Mouse (Mus musculus) NIH3T3 (cell line): ENCODE measurements around the gene Ube2b.

Experiments used
- DNase-seq: peaks from one replicate; pipeline ENCODE4 v3.0.0-alpha.2; 2012; ENCODE audit warnings: low read depth

Gene Ube2b

GRCm38 (mm10) chr11:52000290-52000962, at the start of gene Ube2b:
Gene Ube2b (minus strand): TSS chr11:52000762.
- peak; percentile 99 for DNase-seq

GRCm38 (mm10) chr11:52046446-52047165, 46.0 kb upstream of the Ube2b start:
- peak; percentile 51 for DNase-seq

GRCm38 (mm10) chr11:52044156-52044555, 43.6 kb upstream of the Ube2b start:
- no peak for DNase-seq

- peak; percentile 63 for DNase-seq
These were observed 42.7 kb upstream of the Ube2b start for GRCm38 (mm10) chr11:52043224-52043623.

- DNase-seq: no peak
These were observed 37.1 kb upstream of the Ube2b start for GRCm38 (mm10) chr11:52037659-52038058.

- DNase-seq: no peak
These were observed 35.3 kb upstream of the Ube2b start for GRCm38 (mm10) chr11:52035905-52036304.

GRCm38 (mm10) chr11:52033953-52034352, 33.4 kb upstream of the Ube2b start:
- DNase-seq: no peak

- DNase-seq: no peak
These were observed 31.8 kb upstream of the Ube2b start for GRCm38 (mm10) chr11:52032356-52032755.

GRCm38 (mm10) chr11:52018217-52018616, 17.7 kb upstream of the Ube2b start:
- DNase-seq: no peak

GRCm38 (mm10) chr11:52011541-52011940, 11.0 kb upstream of the Ube2b start:
- no peak for DNase-seq

- DNase-seq: no peak
These were observed 10.4 kb upstream of the Ube2b start for GRCm38 (mm10) chr11:52011011-52011410.

GRCm38 (mm10) chr11:52005586-52005985, 5.0 kb upstream of the Ube2b start:
- DNase-seq: no peak

- peak; percentile 95 for DNase-seq
These were observed 3.4 kb upstream of the Ube2b start, which contains the start of gene Cdkl3 for GRCm38 (mm10) chr11:52003772-52004528. Gene Cdkl3 (plus strand): TSS chr11:52004221.

- DNase-seq: no peak
These were observed 2.9 kb upstream of the Ube2b start for GRCm38 (mm10) chr11:52003505-52003771.

GRCm38 (mm10) chr11:52002842-52003504, 2.4 kb upstream of the Ube2b start:
- DNase-seq: no peak

GRCm38 (mm10) chr11:52001861-52002260, 1.3 kb upstream of the Ube2b start:
- DNase-seq: no peak

GRCm38 (mm10) chr11:52001341-52001740, 779 bp upstream of the Ube2b start:
- no peak for DNase-seq

- DNase-seq: peak; percentile 77
These were observed 812 bp downstream of the Ube2b start for GRCm38 (mm10) chr11:51999611-52000289.

- DNase-seq: no peak
These were observed 28.9 kb downstream of the Ube2b start for GRCm38 (mm10) chr11:51971644-51972043.

- no peak for DNase-seq
These were observed 31.1 kb downstream of the Ube2b start for GRCm38 (mm10) chr11:51969511-51969910.

- DNase-seq: no peak
These were observed 31.7 kb downstream of the Ube2b start for GRCm38 (mm10) chr11:51968896-51969295.
